Mouse (Mus musculus) heart, embryonic 11.5 days (tissue): ENCODE results near the gene Gm20388. TPM values are rescaled to one million over a fixed set of nuclear protein-coding genes. Genes with fewer than 3 reads are reported as not detected.

ENCODE experiments used
- ATAC-seq: fragments of 200-750 bp; cut with Nextera tagmentation; replicated peaks from 2 replicates; pipeline ENCODE4 v1.8.0; 2017; ENCODE audit warnings: moderate library complexity; ENCODE audit not compliant: insufficient number of reproducible peaks, low FRiP score, low TSS enrichment
- H3K27ac ChIP-seq: fragments of 300-500 bp; sonication (generic); 2 replicates; pipeline ENCODE4 v1.5.1; 2014; ENCODE audit warnings: mild to moderate bottlenecking, low read depth, low read length
- H3K27me3 ChIP-seq: fragments of 300-500 bp; sonication (generic); 2 replicates; pipeline ENCODE4 v1.6.1; 2014; ENCODE audit warnings: mild to moderate bottlenecking, low read length, mixed read lengths; ENCODE audit not compliant: control insufficient read depth, insufficient read depth
- H3K36me3 ChIP-seq: fragments of 300-500 bp; sonication (generic); 2 replicates; pipeline ENCODE4 v1.6.1; 2014; ENCODE audit warnings: mild to moderate bottlenecking, low read length, moderate library complexity, mixed read lengths; ENCODE audit not compliant: control insufficient read depth, insufficient read depth
- H3K4me1 ChIP-seq: fragments of 300-500 bp; sonication (generic); 2 replicates; pipeline ENCODE4 v1.6.1; 2014; ENCODE audit warnings: low read length; ENCODE audit not compliant: control insufficient read depth, insufficient read depth
- H3K4me2 ChIP-seq: fragments of 300-500 bp; sonication (generic); 2 replicates; pipeline ENCODE4 v1.6.1; 2014; ENCODE audit warnings: mild to moderate bottlenecking, moderate library complexity
- H3K4me3 ChIP-seq: fragments of 300-500 bp; sonication (generic); 2 replicates; pipeline ENCODE4 v1.5.1; 2014; ENCODE audit warnings: low read depth, low read length
- H3K9ac ChIP-seq: fragments of 300-500 bp; sonication (generic); 2 replicates; pipeline ENCODE4 v1.6.1; 2014; ENCODE audit warnings: mild to moderate bottlenecking, low read depth, low read length, moderate library complexity
- H3K9me3 ChIP-seq: fragments of 300-500 bp; sonication (generic); replicated peaks from 2 replicates; pipeline ENCODE4 v1.6.1; 2016; ENCODE audit warnings: low read length; ENCODE audit not compliant: control insufficient read depth
- WGBS: fragments of 180-500 bp; shearing (Covaris S2); extraction: QIAGEN DNeasy Blood & Tissue Kit; methylation state at CpG from one replicate; pipeline ENCODE4 v1.1.7; 2014; ENCODE audit not compliant: insufficient replicate concordance; 5-methylcytosine and 5-hydroxymethylcytosine counted together
- polyA plus RNA-seq: library from polyadenylated mRNA; unstranded; fragments of >200 nt; fragmentation: Nextera tagmentation; extraction: Ambion mirVana; gene quantifications from 2 replicates; pipeline ENCODE4 v1.2.1, GENCODE M21; 2014

The Gm20388 gene
- polyA plus RNA-seq, 1 experiment from 2014 or later: 6.4 TPM

- no peak overlapping the region for H3K4me2 ChIP-seq
- 62% methylated on average over 8 of the region's 8 CpGs for WGBS
- H3K27ac ChIP-seq: no peak overlapping the region
- no peaks in the 10 kb centered on the region for H3K9me3 ChIP-seq
- ATAC-seq: no peak
- H3K9ac ChIP-seq: no peak overlapping the region
- peaks cover 9% of the 10 kb centered on the region for H3K36me3 ChIP-seq
- peaks cover 29% of the 10 kb centered on the region for H3K27me3 ChIP-seq
- H3K4me3 ChIP-seq: no peak overlapping the region
- H3K4me1 ChIP-seq: peaks cover 35% of the 10 kb centered on the region
Observed at GRCm38 (mm10) chr8:122462510-122462909, 2551.9 kb downstream of the Gm20388 start.

GRCm38 (mm10) chr8:122463651-122464640 lies 2553.3 kb downstream of the Gm20388 start:
- peaks cover 35% of the 10 kb centered on the region for H3K4me1 ChIP-seq
- no peak overlapping the region for H3K9ac ChIP-seq
- no peak overlapping the region for H3K4me2 ChIP-seq
- no peaks in the 10 kb centered on the region for H3K9me3 ChIP-seq
- H3K4me3 ChIP-seq: no peak overlapping the region
- no peak for ATAC-seq
- whole genome bisulfite sequencing: 39% methylated on average over 12 of the region's 12 CpGs
- no peak overlapping the region for H3K27ac ChIP-seq
- peaks cover 16% of the 10 kb centered on the region for H3K36me3 ChIP-seq
- peaks cover 22% of the 10 kb centered on the region for H3K27me3 ChIP-seq

- Histone ChIP-seq H3K4me2 (no peak overlapping the region), H3K4me1 (peaks cover 32% of the 10 kb centered on the region), H3K27ac (no peak overlapping the region; the same call in 1 of the 2 replicates), H3K9ac (no peak overlapping the region), H3K27me3 (peaks cover 16% of the 10 kb centered on the region), H3K36me3 (peaks cover 16% of the 10 kb centered on the region), H3K9me3 (no peaks in the 10 kb centered on the region), H3K4me3 (no peak overlapping the region)
- 54% methylated on average over 7 of the region's 7 CpGs for WGBS
- no peak for ATAC-seq
Observed at GRCm38 (mm10) chr8:122464985-122465384, 2554.3 kb downstream of the Gm20388 start.

GRCm38 (mm10) chr8:122467816-122468215 lies 2557.2 kb downstream of the Gm20388 start:
- Histone ChIP-seq H3K9ac (no peak overlapping the region), H3K36me3 (peaks cover 16% of the 10 kb centered on the region), H3K27me3 (no peaks in the 10 kb centered on the region), H3K4me2 (no peak overlapping the region), H3K27ac (no peak overlapping the region), H3K4me1 (peaks cover 14% of the 10 kb centered on the region), H3K4me3 (no peak overlapping the region), H3K9me3 (no peaks in the 10 kb centered on the region)
- WGBS: 88% methylated on average over 13 of the region's 13 CpGs
- no peak for ATAC-seq

DNA sequence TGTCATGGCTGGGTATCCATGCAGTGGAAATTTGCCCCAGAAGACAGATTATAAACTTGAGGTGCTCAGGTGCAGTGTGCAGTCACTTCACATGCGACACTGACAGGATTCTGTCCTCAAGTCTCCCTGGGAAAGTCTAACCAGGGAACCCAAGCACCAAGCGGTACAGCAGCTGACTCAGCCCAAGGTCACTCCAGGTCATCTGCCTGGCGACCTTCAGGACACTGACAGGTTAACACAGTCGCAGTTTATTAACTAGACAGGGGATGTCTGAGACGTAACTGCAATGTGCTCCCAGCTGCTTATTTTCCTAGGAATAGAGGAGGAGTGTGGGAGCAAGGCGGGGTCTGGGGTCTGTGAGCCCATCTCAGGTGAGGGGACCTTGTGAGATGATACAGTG lies 2558.8 kb downstream of the Gm20388 start:
- Histone ChIP-seq H3K36me3 (peaks cover 19% of the 10 kb centered on the region), H3K27ac (no peak overlapping the region)
- 70% methylated on average over 6 of the region's 6 CpGs for WGBS

GRCm38 (mm10) chr8:122469965-122470364 lies 2559.3 kb downstream of the Gm20388 start:
- no peak for ATAC-seq
- Histone ChIP-seq H3K4me3 (no peak overlapping the region), H3K9me3 (no peaks in the 10 kb centered on the region), H3K9ac (no peak overlapping the region), H3K4me2 (no peak overlapping the region), H3K4me1 (peaks cover 3% of the 10 kb centered on the region), H3K36me3 (peaks cover 19% of the 10 kb centered on the region), H3K27me3 (no peaks in the 10 kb centered on the region), H3K27ac (no peak overlapping the region)
- 89% methylated on average over 10 of the region's 10 CpGs for WGBS

More for the DNA sequence above, 2558.8 kb downstream of the Gm20388 start:
- no peak for ATAC-seq
- Histone ChIP-seq H3K4me2 (no peak overlapping the region), H3K27me3 (no peaks in the 10 kb centered on the region), H3K4me3 (no peak overlapping the region), H3K4me1 (no peaks in the 10 kb centered on the region; the same call in 1 of the 2 replicates), H3K9ac (no peak overlapping the region), H3K9me3 (no peaks in the 10 kb centered on the region)

- H3K27me3 ChIP-seq: no peaks in the 10 kb centered on the region
- no peak overlapping the region for H3K4me3 ChIP-seq
- H3K27ac ChIP-seq: no peak overlapping the region
- peaks cover 5% of the 10 kb centered on the region for H3K4me1 ChIP-seq
- 74% methylated on average over 5 of the region's 5 CpGs for WGBS
- H3K9ac ChIP-seq: no peak overlapping the region
- H3K4me2 ChIP-seq: no peak overlapping the region
- no peak for ATAC-seq
- H3K36me3 ChIP-seq: peaks cover 19% of the 10 kb centered on the region
- H3K9me3 ChIP-seq: no peaks in the 10 kb centered on the region
Observed at GRCm38 (mm10) chr8:122470691-122471090, 2560.1 kb downstream of the Gm20388 start.

DNA sequence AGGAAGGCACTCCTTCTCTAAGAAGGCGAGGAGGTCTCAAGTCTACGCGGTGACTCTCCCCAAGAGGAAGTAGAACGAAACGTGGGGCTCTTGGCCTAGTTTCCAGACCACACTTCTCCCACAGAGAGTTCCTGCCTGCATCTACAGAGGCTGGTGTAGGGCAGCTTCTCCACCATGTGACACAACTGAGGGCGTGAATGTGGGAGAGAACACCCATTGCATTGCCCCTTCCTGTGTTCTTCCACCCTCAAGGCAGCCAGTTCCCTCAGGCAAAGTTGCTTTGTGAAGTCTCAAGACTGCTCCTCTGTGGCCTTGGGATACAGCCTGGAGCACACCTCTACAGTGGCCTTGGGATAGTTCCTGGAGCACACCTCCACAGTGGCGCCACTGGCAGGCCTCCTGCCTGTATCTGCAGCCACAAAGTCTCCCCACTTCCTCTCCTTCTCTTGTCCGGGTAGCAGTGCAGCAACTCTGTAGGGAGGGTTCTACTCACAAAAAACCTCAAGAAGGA lies 2563.3 kb downstream of the Gm20388 start:
- Histone ChIP-seq H3K9ac (no peak overlapping the region), H3K4me1 (peaks cover 12% of the 10 kb centered on the region), H3K36me3 (peaks cover 6% of the 10 kb centered on the region), H3K4me3 (no peak overlapping the region), H3K27ac (no peak overlapping the region), H3K4me2 (no peak overlapping the region), H3K27me3 (no peaks in the 10 kb centered on the region), H3K9me3 (no peaks in the 10 kb centered on the region)
- no peak for ATAC-seq
- WGBS: 85% methylated on average over 8 of the region's 8 CpGs
